Mouse (Mus musculus) embryonic facial prominence, embryonic 10.5 days (tissue): ENCODE data around the gene Map7d3. TPM values are rescaled to one million over a fixed set of nuclear protein-coding genes. Genes with fewer than 3 reads are reported as not detected.

ENCODE experiments used
- DNase-seq: peaks from one replicate; pipeline ENCODE4 v3.0.0-alpha.2; 2017; ENCODE audit warnings: low spot score
- H3K27ac ChIP-seq: fragments of 300-500 bp; sonication (generic); replicated peaks from 2 replicates; pipeline ENCODE4 v1.5.1; 2016; ENCODE audit warnings: mild to moderate bottlenecking
- H3K27me3 ChIP-seq: fragments of 300-500 bp; sonication (generic); replicated peaks from 2 replicates; pipeline ENCODE4 v1.6.1; 2016; ENCODE audit warnings: low read depth, mild to moderate bottlenecking; ENCODE audit not compliant: poor library complexity, severe bottlenecking
- H3K36me3 ChIP-seq: fragments of 300-500 bp; sonication (generic); replicated peaks from 2 replicates; pipeline ENCODE4 v1.6.1; 2016; ENCODE audit warnings: mild to moderate bottlenecking, moderate library complexity
- H3K4me1 ChIP-seq: fragments of 300-500 bp; sonication (generic); 2 replicates; pipeline ENCODE4 v1.6.1; 2016
- H3K4me3 ChIP-seq: fragments of 300-500 bp; sonication (generic); 2 replicates; pipeline ENCODE4 v1.5.1; 2016; ENCODE audit warnings: mild to moderate bottlenecking, moderate library complexity
- H3K9me3 ChIP-seq: fragments of 300-500 bp; sonication (generic); 2 replicates; pipeline ENCODE4 v1.6.1; 2016; ENCODE audit warnings: mild to moderate bottlenecking
- WGBS: fragments of 180-500 bp; shearing (Covaris S2); methylation state at CpG from one replicate; pipeline ENCODE4 v1.1.7; 2016; 5-methylcytosine and 5-hydroxymethylcytosine counted together
- polyA plus RNA-seq: library from polyadenylated mRNA; unstranded; fragments of >200 nt; fragmentation: Nextera tagmentation; extraction: Ambion mirVana; gene quantifications from 2 replicates; pipeline ENCODE4 v1.2.1, GENCODE M21; 2016

The Map7d3 gene
- 2.1 and 2.5 TPM in 2 replicates for polyA plus RNA-seq

- Histone ChIP-seq H3K27me3 (no peaks in the 10 kb centered on the region), H3K4me1 (no peaks in the 10 kb centered on the region), H3K4me3 (peak within 1 kb of the TSS; percentile 61), H3K9me3 (no peaks in the 10 kb centered on the region), H3K27ac (no peak within 1 kb of the TSS; the same call in 1 of the 2 replicates), H3K36me3 (no peaks in the 10 kb centered on the region)
- 19% methylated on average over 35 of the region's 35 CpGs for WGBS
- DNase-seq, result peak; percentile 56
Measured at GRCm38 (mm10) chrX:56821765-56822603, at the start of gene Map7d3. Map7d3 (minus strand) TSS chrX:56822326.

GRCm38 (mm10) chrX:56869863-56870262, 47.7 kb upstream of the Map7d3 start, which contains the start of gene Adgrg4:
Adgrg4 (plus strand) TSS chrX:56870163.
- H3K27me3 ChIP-seq, result no peaks in the 10 kb centered on the region
- H3K4me1 ChIP-seq, result no peaks in the 10 kb centered on the region
- no peaks in the 10 kb centered on the region for H3K9me3 ChIP-seq
- 74% methylated on average over 2 of the region's 2 CpGs for WGBS
- no peaks in the 10 kb centered on the region for H3K36me3 ChIP-seq
- no peak within 1 kb of the TSS for H3K27ac ChIP-seq
- H3K4me3 ChIP-seq, result no peak within 1 kb of the TSS
- DNase-seq, result no peak

- H3K27me3 ChIP-seq, result no peaks in the 10 kb centered on the region
- no peaks in the 10 kb centered on the region for H3K9me3 ChIP-seq
- no peak overlapping the region for H3K27ac ChIP-seq
- H3K4me3 ChIP-seq, result no peak overlapping the region
- WGBS, result 79% methylated on average over 5 of the region's 5 CpGs
- no peaks in the 10 kb centered on the region for H3K4me1 ChIP-seq
- no peaks in the 10 kb centered on the region for H3K36me3 ChIP-seq
- no peak for DNase-seq
Measured at GRCm38 (mm10) chrX:56841255-56841654, 19.1 kb upstream of the Map7d3 start.

GRCm38 (mm10) chrX:56839369-56839768, 17.2 kb upstream of the Map7d3 start:
- Histone ChIP-seq H3K4me3 (no peak overlapping the region), H3K4me1 (no peaks in the 10 kb centered on the region), H3K36me3 (no peaks in the 10 kb centered on the region), H3K9me3 (no peaks in the 10 kb centered on the region), H3K27ac (no peak overlapping the region), H3K27me3 (no peaks in the 10 kb centered on the region)
- DNase-seq, result peak; percentile 10

GRCm38 (mm10) chrX:56835842-56836241, 13.7 kb upstream of the Map7d3 start:
- no peaks in the 10 kb centered on the region for H3K9me3 ChIP-seq
- no peaks in the 10 kb centered on the region for H3K4me1 ChIP-seq
- WGBS, result 91% methylated on average over 6 of the region's 6 CpGs
- H3K27me3 ChIP-seq, result no peaks in the 10 kb centered on the region
- H3K27ac ChIP-seq, result no peak overlapping the region
- no peaks in the 10 kb centered on the region for H3K36me3 ChIP-seq
- DNase-seq, result no peak
- H3K4me3 ChIP-seq, result no peak overlapping the region

GRCm38 (mm10) chrX:56827492-56827891, 5.4 kb upstream of the Map7d3 start:
- no peaks in the 10 kb centered on the region for H3K36me3 ChIP-seq
- H3K4me1 ChIP-seq, result no peaks in the 10 kb centered on the region
- H3K4me3 ChIP-seq, result no peak overlapping the region
- H3K27ac ChIP-seq, result no peak overlapping the region
- no peak for DNase-seq
- no peaks in the 10 kb centered on the region for H3K27me3 ChIP-seq
- H3K9me3 ChIP-seq, result no peaks in the 10 kb centered on the region
- 76% methylated on average over 6 of the region's 6 CpGs for WGBS

- H3K9me3 ChIP-seq, result no peaks in the 10 kb centered on the region
- WGBS, result 53% methylated on average over 15 of the region's 15 CpGs
- H3K4me1 ChIP-seq, result no peaks in the 10 kb centered on the region
- no peak overlapping the region for H3K4me3 ChIP-seq
- H3K27me3 ChIP-seq, result no peaks in the 10 kb centered on the region
- peaks cover 22% of the 10 kb centered on the region for H3K36me3 ChIP-seq
- peak; percentile 61 for DNase-seq
- no peak overlapping the region for H3K27ac ChIP-seq
Measured at GRCm38 (mm10) chrX:56791268-56791667, 30.9 kb downstream of the Map7d3 start.

GRCm38 (mm10) chrX:56790591-56790990, 31.5 kb downstream of the Map7d3 start:
- 83% methylated on average over 4 of the region's 4 CpGs for WGBS
- Histone ChIP-seq H3K9me3 (no peaks in the 10 kb centered on the region), H3K27me3 (no peaks in the 10 kb centered on the region), H3K27ac (no peak overlapping the region), H3K4me1 (no peaks in the 10 kb centered on the region), H3K36me3 (peaks cover 22% of the 10 kb centered on the region), H3K4me3 (no peak overlapping the region)
- DNase-seq, result no peak

GRCm38 (mm10) chrX:56787486-56787885, 34.6 kb downstream of the Map7d3 start:
- H3K27me3 ChIP-seq, result no peaks in the 10 kb centered on the region
- no peak overlapping the region for H3K4me3 ChIP-seq
- H3K4me1 ChIP-seq, result no peaks in the 10 kb centered on the region
- H3K9me3 ChIP-seq, result no peaks in the 10 kb centered on the region
- no peak for DNase-seq
- WGBS, result 87% methylated on average over 3 of the region's 3 CpGs
- H3K27ac ChIP-seq, result no peak overlapping the region
- H3K36me3 ChIP-seq, result peaks cover 12% of the 10 kb centered on the region; the same call in 1 of the 2 replicates

- DNase-seq, result peak; percentile 36
- WGBS, result 62% methylated on average over 6 of the region's 6 CpGs
- no peaks in the 10 kb centered on the region for H3K4me1 ChIP-seq
- H3K36me3 ChIP-seq, result peaks cover 12% of the 10 kb centered on the region; the same call in 1 of the 2 replicates
- no peak overlapping the region for H3K4me3 ChIP-seq
- no peaks in the 10 kb centered on the region for H3K27me3 ChIP-seq
- H3K9me3 ChIP-seq, result no peaks in the 10 kb centered on the region
- H3K27ac ChIP-seq, result no peak overlapping the region
Measured at GRCm38 (mm10) chrX:56786281-56787061, 35.7 kb downstream of the Map7d3 start.

- no peak for DNase-seq
- WGBS, result 94% methylated on average over 4 of the region's 4 CpGs
- Histone ChIP-seq H3K4me1 (no peaks in the 10 kb centered on the region), H3K27me3 (no peaks in the 10 kb centered on the region), H3K9me3 (no peaks in the 10 kb centered on the region), H3K27ac (no peak overlapping the region), H3K36me3 (no peaks in the 10 kb centered on the region), H3K4me3 (no peak overlapping the region)
Measured at GRCm38 (mm10) chrX:56773329-56773728, 48.8 kb downstream of the Map7d3 start.

- no peak for DNase-seq
- H3K27ac ChIP-seq, result no peak overlapping the region
- H3K4me3 ChIP-seq, result no peak overlapping the region
- 91% methylated on average over 1 of the region's 1 CpGs for WGBS
- no peaks in the 10 kb centered on the region for H3K36me3 ChIP-seq
- H3K4me1 ChIP-seq, result no peaks in the 10 kb centered on the region
- H3K27me3 ChIP-seq, result no peaks in the 10 kb centered on the region
- H3K9me3 ChIP-seq, result no peaks in the 10 kb centered on the region
Measured at GRCm38 (mm10) chrX:56771751-56772150, 50.4 kb downstream of the Map7d3 start.

GRCm38 (mm10) chrX:56769838-56770237, 52.3 kb downstream of the Map7d3 start:
- Histone ChIP-seq H3K4me3 (no peak overlapping the region), H3K4me1 (no peaks in the 10 kb centered on the region)

More at GRCm38 (mm10) chrX:56769838-56770237, 52.3 kb downstream of the Map7d3 start:
- no peak for DNase-seq
- H3K27ac ChIP-seq, result no peak overlapping the region
- no peaks in the 10 kb centered on the region for H3K36me3 ChIP-seq
- H3K27me3 ChIP-seq, result no peaks in the 10 kb centered on the region
- no peaks in the 10 kb centered on the region for H3K9me3 ChIP-seq
